Mouse (Mus musculus) MEL (cell line): ENCODE results near the gene Gsg1l. TPM values are rescaled to one million over a fixed set of nuclear protein-coding genes. Genes with fewer than 3 reads are reported as not detected.

Experiments
- DNase-seq: peaks from one replicate; pipeline ENCODE4 v3.0.0; 2011; ENCODE audit warnings: low read depth, low spot score
- H3K27ac ChIP-seq: 2 replicates; pipeline ENCODE4 v1.5.1; 2012; ENCODE audit warnings: low read depth, mild to moderate bottlenecking, control low read depth, low read length, moderate library complexity; ENCODE audit not compliant: control insufficient read depth
- H3K27me3 ChIP-seq, 2 experiments: fragments of 150-350 bp in 1 of 2; sonication (generic) in 1 of 2; 2 replicates each; pipeline ENCODE4 v1.6.1; 2012; ENCODE audit warnings: low read length in 2 of 2, mild to moderate bottlenecking in 2 of 2, improper control_type of control experiment in 1 of 2, moderate library complexity in 1 of 2; ENCODE audit not compliant: insufficient read depth in 2 of 2, control insufficient read depth in 1 of 2
- H3K36me3 ChIP-seq, 2 experiments: 2 replicates each; pipeline ENCODE4 v1.6.1; 2012 to 2014; ENCODE audit warnings: low read length in 2 of 2, improper control_type of control experiment in 1 of 2, inconsistent platforms in 1 of 2, mild to moderate bottlenecking in 1 of 2; ENCODE audit not compliant: insufficient read depth in 2 of 2, control insufficient read depth in 1 of 2
- H3K4me1 ChIP-seq, 2 experiments: fragments of 150-350 bp in 1 of 2; sonication (generic) in 1 of 2; 2 replicates each; pipeline ENCODE4 v1.6.1; 2012; ENCODE audit warnings: low read length in 2 of 2, improper control_type of control experiment in 1 of 2, mild to moderate bottlenecking in 1 of 2; ENCODE audit not compliant: insufficient read depth in 2 of 2, control insufficient read depth in 1 of 2
- H3K4me3 ChIP-seq, 2 experiments: fragments of 150-350 bp in 1 of 2; sonication (generic) in 1 of 2; 2 replicates each; pipeline ENCODE4 v1.5.1; 2012; ENCODE audit warnings: low read depth in 2 of 2, low read length in 2 of 2, mild to moderate bottlenecking in 2 of 2, moderate library complexity in 2 of 2, control low read depth in 1 of 2, improper control_type of control experiment in 1 of 2; ENCODE audit not compliant: control insufficient read depth in 1 of 2, insufficient read depth in 1 of 2
- H3K79me2 ChIP-seq: 2 replicates; pipeline ENCODE4 v1.6.1; 2012; ENCODE audit warnings: mild to moderate bottlenecking, low read length, moderate library complexity; ENCODE audit not compliant: control insufficient read depth, poor library complexity, insufficient read depth
- H3K9ac ChIP-seq: 2 replicates; pipeline ENCODE4 v1.6.1; 2012; ENCODE audit warnings: low read depth, mild to moderate bottlenecking, control low read depth, low read length, moderate library complexity; ENCODE audit not compliant: control insufficient read depth, poor library complexity, severe bottlenecking
- H3K9me3 ChIP-seq: fragments of 150-350 bp; sonication (generic); replicated peaks from 2 replicates; pipeline ENCODE4 v1.6.1; 2012; ENCODE audit warnings: mild to moderate bottlenecking, low read length, improper control_type of control experiment, moderate library complexity; ENCODE audit not compliant: insufficient read depth
- BHLHE40 ChIP-seq: IDR thresholded peaks from 2 replicates; pipeline ENCODE4 v1.6.1; 2012; ENCODE audit warnings: low read depth, mild to moderate bottlenecking, inconsistent platforms, low read length, improper control_type of control experiment, borderline replicate concordance
- CHD2 ChIP-seq: IDR thresholded peaks from 2 replicates; pipeline ENCODE4 v1.6.1; 2011; ENCODE audit warnings: low read length, improper control_type of control experiment
- EP300 ChIP-seq, 2 experiments: IDR thresholded peaks; 2 replicates each; pipeline ENCODE4 v1.6.1; 2011; ENCODE audit warnings: improper control_type of control experiment in 2 of 2, low read length in 2 of 2, low read depth in 1 of 2, mild to moderate bottlenecking in 1 of 2
- ETS1 ChIP-seq: IDR thresholded peaks from 2 replicates; pipeline ENCODE4 v1.6.1; 2012; ENCODE audit warnings: low read depth, mild to moderate bottlenecking, inconsistent platforms, low read length, improper control_type of control experiment, moderate library complexity
- GABPA ChIP-seq: IDR thresholded peaks from 2 replicates; pipeline ENCODE4 v1.6.1; 2012; ENCODE audit warnings: low read depth, mild to moderate bottlenecking, inconsistent platforms, low read length, improper control_type of control experiment, moderate library complexity
- HCFC1 ChIP-seq: IDR thresholded peaks from 2 replicates; pipeline ENCODE4 v1.6.1; 2012; ENCODE audit warnings: low read depth, mild to moderate bottlenecking, inconsistent platforms, low read length, improper control_type of control experiment, moderate library complexity
- MAX ChIP-seq: IDR thresholded peaks from 2 replicates; pipeline ENCODE4 v1.6.1; 2011; ENCODE audit warnings: low read length, improper control_type of control experiment
- MAZ ChIP-seq: IDR thresholded peaks from 2 replicates; pipeline ENCODE4 v1.6.1; 2012; ENCODE audit warnings: low read depth, mild to moderate bottlenecking, inconsistent platforms, low read length, improper control_type of control experiment
- MEF2A ChIP-seq: IDR thresholded peaks from 2 replicates; pipeline ENCODE4 v1.6.1; 2014; ENCODE audit warnings: low read depth, mild to moderate bottlenecking, inconsistent platforms, low read length, improper control_type of control experiment; ENCODE audit not compliant: poor library complexity, insufficient replicate concordance, severe bottlenecking; ENCODE audit errors: extremely low read depth
- MYB ChIP-seq: IDR thresholded peaks from 2 replicates; pipeline ENCODE4 v1.6.1; 2011; ENCODE audit warnings: mild to moderate bottlenecking, low read depth, low read length, improper control_type of control experiment
- NRF1 ChIP-seq: IDR thresholded peaks from 2 replicates; pipeline ENCODE4 v1.6.1; 2014; ENCODE audit warnings: low read depth, mild to moderate bottlenecking, inconsistent platforms, low read length, improper control_type of control experiment, moderate library complexity; ENCODE audit not compliant: poor library complexity, insufficient read depth, severe bottlenecking
- POLR2A ChIP-seq, 2 experiments: IDR thresholded peaks; 2 replicates each; pipeline ENCODE4 v1.6.1; 2011 to 2012; ENCODE audit warnings: low read length in 2 of 2, mild to moderate bottlenecking in 2 of 2, control low read depth in 1 of 2, improper control_type of control experiment in 1 of 2, low read depth in 1 of 2, moderate library complexity in 1 of 2; ENCODE audit not compliant: control insufficient read depth in 1 of 2, insufficient read depth in 1 of 2, poor library complexity in 1 of 2
- POLR2AphosphoS5 ChIP-seq: IDR thresholded peaks from 2 replicates; pipeline ENCODE4 v1.6.1; 2012; ENCODE audit warnings: low read depth, borderline replicate concordance, mild to moderate bottlenecking, inconsistent platforms, low read length, moderate library complexity, mixed read lengths
- RCOR1 ChIP-seq: IDR thresholded peaks from 2 replicates; pipeline ENCODE4 v1.6.1; 2012; ENCODE audit warnings: low read depth, mild to moderate bottlenecking, inconsistent platforms, low read length, improper control_type of control experiment
- SIN3A ChIP-seq: IDR thresholded peaks from 2 replicates; pipeline ENCODE4 v1.6.1; 2012; ENCODE audit warnings: low read length, improper control_type of control experiment, inconsistent platforms
- SMC3 ChIP-seq: IDR thresholded peaks from 2 replicates; pipeline ENCODE4 v1.6.1; 2011; ENCODE audit warnings: low read depth, low read length, improper control_type of control experiment
- TBP ChIP-seq: IDR thresholded peaks from 2 replicates; pipeline ENCODE4 v1.8.0; 2011; ENCODE audit warnings: low read depth, low read length, improper control_type of control experiment
- TCF12 ChIP-seq: IDR thresholded peaks from 2 replicates; pipeline ENCODE4 v1.6.1; 2014; ENCODE audit warnings: low read depth, mild to moderate bottlenecking, inconsistent platforms, low read length, improper control_type of control experiment, moderate library complexity
- UBTF ChIP-seq: IDR thresholded peaks from 2 replicates; pipeline ENCODE4 v1.6.1; 2012; ENCODE audit warnings: low read depth, mild to moderate bottlenecking, inconsistent platforms, low read length, improper control_type of control experiment, moderate library complexity, borderline replicate concordance; ENCODE audit not compliant: insufficient read depth
- USF2 ChIP-seq, 2 experiments: IDR thresholded peaks; 2 replicates each; pipeline ENCODE4 v1.6.1; 2011 to 2012; ENCODE audit warnings: improper control_type of control experiment in 2 of 2, low read length in 2 of 2, borderline replicate concordance in 1 of 2, inconsistent platforms in 1 of 2, low read depth in 1 of 2, mild to moderate bottlenecking in 1 of 2; ENCODE audit not compliant: insufficient read depth in 1 of 2
- ZKSCAN1 ChIP-seq: IDR thresholded peaks from 2 replicates; pipeline ENCODE4 v1.6.1; 2012; ENCODE audit warnings: low read depth, mild to moderate bottlenecking, inconsistent platforms, low read length, improper control_type of control experiment, moderate library complexity
- ZMIZ1 ChIP-seq: IDR thresholded peaks from 2 replicates; pipeline ENCODE4 v1.6.1; 2012; ENCODE audit warnings: low read depth, mild to moderate bottlenecking, inconsistent platforms, low read length, improper control_type of control experiment, moderate library complexity
- ZNF384 ChIP-seq: IDR thresholded peaks from 2 replicates; pipeline ENCODE4 v1.6.1; 2012; ENCODE audit warnings: low read depth, mild to moderate bottlenecking, inconsistent platforms, low read length, improper control_type of control experiment
- polyA plus RNA-seq, 2 experiments: library from polyadenylated mRNA; stranded (reverse) in 1 of 2; unstranded in 1 of 2; fragments of >175 nt in 1 of 2; fragments of >200 nt in 1 of 2; gene quantifications; 2 replicates each; pipeline versions ENCODE4 v1.2.1 to v1.2.4; 2012; ENCODE audit warnings: low replicate concordance in 2 of 2, low read depth in 1 of 2; ENCODE audit not compliant: insufficient read length in 2 of 2, insufficient read depth in 1 of 2, missing spikeins in 1 of 2
- total RNA-seq: library from RNA; depleted of rRNA; stranded (reverse); fragments of 300-350 nt; gene quantifications from 2 replicates; pipeline ENCODE4 v1.2.3, GENCODE M21; 2012

Gene Gsg1l
- total and polyA plus RNA-seq, 3 experiments: not detected

GRCm38 (mm10) chr7:125958856-125959255 lies 123.4 kb downstream of the Gsg1l start:
- TF ChIP-seq USF2 (IDR thresholded peaks at IDR 0.05; ENCODE audit: borderline replicate concordance in 1 of 2, insufficient read depth in 1 of 2, low read depth in 1 of 2, low read length in 2 of 2) (no peak), ZKSCAN1 (no peak), MAZ (no peak), TCF12 (no peak), GABPA (no peak), CHD2 (no peak), UBTF (no peak), ETS1 (no peak), NRF1 (no peak), MEF2A (no peak), ZNF384 (no peak), HCFC1 (no peak), EP300 (IDR thresholded peaks at IDR 0.05; ENCODE audit: low read depth in 1 of 2, low read length in 2 of 2) (no peak), TBP (no peak)
- Histone ChIP-seq H3K27me3 (no peaks in the 10 kb centered on the region), H3K27ac (no peak overlapping the region), H3K36me3 (no peaks in the 10 kb centered on the region), H3K4me1 (no peaks in the 10 kb centered on the region), H3K9ac (no peak overlapping the region), H3K79me2 (no peaks in the 10 kb centered on the region), H3K9me3 (no peaks in the 10 kb centered on the region), H3K4me3 (no peak overlapping the region)
- DNase-seq: no peak

GRCm38 (mm10) chr7:125954994-125955393 lies 127.2 kb downstream of the Gsg1l start:
- DNase-seq: no peak
- Histone ChIP-seq H3K79me2 (no peaks in the 10 kb centered on the region), H3K36me3 (no peaks in the 10 kb centered on the region), H3K9me3 (no peaks in the 10 kb centered on the region), H3K27me3 (peaks cover 0 to 5% of the 10 kb centered on the region in 2 experiments; a peak in 2 of 4 replicates), H3K4me3 (no peak overlapping the region), H3K27ac (no peak overlapping the region), H3K4me1 (no peaks in the 10 kb centered on the region), H3K9ac (no peak overlapping the region)
- TF ChIP-seq EP300 (IDR thresholded peaks at IDR 0.05; ENCODE audit: low read depth in 1 of 2, low read length in 2 of 2) (no peak), ZNF384 (no peak), POLR2AphosphoS5 (no peak), ZMIZ1 (no peak), UBTF (no peak), MYB (no peak), MAX (no peak), POLR2A (IDR thresholded peaks at IDR 0.05; ENCODE audit: control insufficient read depth in 1 of 2, insufficient read depth in 1 of 2, low read depth in 1 of 2, low read length in 2 of 2, poor library complexity in 1 of 2) (no peak), RCOR1 (no peak), SIN3A (no peak), BHLHE40 (no peak), CHD2 (no peak), SMC3 (no peak), GABPA (no peak)
